ENCODE assay signal across 9 mouse cellular contexts in the genomic region with DNA sequence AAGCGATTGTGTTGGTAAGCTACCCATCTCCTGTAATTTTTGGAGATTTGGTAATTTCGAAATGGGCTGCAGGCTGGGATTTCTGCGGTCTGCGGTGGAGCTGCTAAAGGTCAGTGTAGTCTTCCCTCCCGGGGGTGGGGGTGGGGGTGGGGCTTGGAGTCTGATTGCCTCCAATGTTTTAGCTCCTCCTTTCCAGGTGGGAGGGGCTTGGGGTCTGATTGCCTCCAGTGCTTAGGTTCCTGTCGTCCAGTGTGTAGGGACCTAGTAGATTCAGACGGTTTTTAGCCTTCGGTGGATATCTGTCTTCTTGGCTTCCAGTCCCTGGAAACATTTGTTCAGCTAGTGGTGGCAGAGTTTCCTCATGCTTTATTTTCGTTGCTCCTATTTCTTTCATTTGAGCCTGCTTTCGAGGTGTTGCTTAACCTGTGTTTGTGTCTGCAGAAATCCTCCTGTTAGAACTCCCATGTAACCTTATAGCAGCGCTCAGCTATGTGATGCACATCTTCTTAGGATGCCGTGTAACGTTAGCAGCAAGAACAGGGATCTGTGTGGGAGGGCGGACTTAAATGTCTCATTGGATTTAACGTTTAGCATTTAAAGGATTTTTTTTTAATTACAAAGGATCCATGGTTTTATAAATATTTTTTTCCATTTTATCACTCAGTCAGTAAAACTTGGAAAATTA.
DNase-seq lines count a peak whose midpoint lies in the region; ATAC-seq and TF ChIP-seq lines count a peak whose summit lies in the region.
"Had no signal": no experiment of that assay in that cellular context is flagged by ENCODE, and none has a peak within 500 bp of the region (broad histone marks: within the 10 kb centered on the region; RNA-seq: fewer than 3 reads in every experiment).

No protein-coding gene starts in this region.

- peak overlapping the region; percentile 39 for H3K4me3 ChIP-seq in layer of hippocampus, adult 2 months
- no peak overlapping the region for H3K4me3 ChIP-seq in forebrain, embryonic 13.5 days
- no peak overlapping the region for H3K4me3 ChIP-seq in liver, embryonic 11.5 days (ENCODE audit: low read depth, low read length)
- H3K4me3 ChIP-seq in neural tube, embryonic 11.5 days (ENCODE audit: low read depth, low read length) = no peak overlapping the region

- no peaks in the 10 kb centered on the region for H3K27me3 ChIP-seq in forebrain, embryonic 13.5 days
- no peaks in the 10 kb centered on the region for H3K27me3 ChIP-seq in liver, embryonic 11.5 days (replicated peaks; ENCODE audit: control insufficient read depth, insufficient read depth, low read length)
- H3K27me3 ChIP-seq in neural tube, embryonic 11.5 days (ENCODE audit: control insufficient read depth, insufficient read depth, low read length) = no peaks in the 10 kb centered on the region

- no peaks in the 10 kb centered on the region for H3K9me3 ChIP-seq in forebrain, embryonic 13.5 days (replicated peaks)
- no peaks in the 10 kb centered on the region for H3K9me3 ChIP-seq in liver, embryonic 11.5 days (ENCODE audit: control insufficient read depth, low read length)
- H3K9me3 ChIP-seq in neural tube, embryonic 11.5 days (ENCODE audit: control insufficient read depth, low read length) = no peaks in the 10 kb centered on the region
- H3K9me3 ChIP-seq: G1E had no signal

- H3K27ac ChIP-seq in layer of hippocampus, adult 2 months = peak overlapping the region; percentile 46; the same call in 1 of the 2 replicates
- no peak overlapping the region for H3K27ac ChIP-seq in forebrain, embryonic 13.5 days
- no peak overlapping the region for H3K27ac ChIP-seq in liver, embryonic 11.5 days (ENCODE audit: low read depth, low read length)
- no peak overlapping the region for H3K27ac ChIP-seq in neural tube, embryonic 11.5 days (ENCODE audit: low read depth, low read length)

- H3K4me1 ChIP-seq in forebrain, embryonic 13.5 days = 0 out of 2 replicates have a peak, but pooled peaks cover 7% of the 10 kb centered on the region
- H3K4me1 ChIP-seq in liver, embryonic 11.5 days (replicated peaks; ENCODE audit: control insufficient read depth, insufficient read depth, low read length) = no peaks in the 10 kb centered on the region
- no peaks in the 10 kb centered on the region for H3K4me1 ChIP-seq in neural tube, embryonic 11.5 days (ENCODE audit: control insufficient read depth, insufficient read depth, low read length)

- ATAC-seq in forebrain, embryonic 13.5 days = no peak
- ATAC-seq in liver, embryonic 11.5 days (replicated peaks; ENCODE audit: low FRiP score) = peak; percentile 54; the same call in 1 of the 2 replicates
- no peak for ATAC-seq in neural tube, embryonic 11.5 days (ENCODE audit: insufficient read depth, low FRiP score, low TSS enrichment)

- no peak for DNase-seq in layer of hippocampus, adult 2 months (ENCODE audit: low spot score in 2 of 2)
- no peak for DNase-seq in layer of hippocampus, postnatal 14 days (ENCODE audit: low spot score in 2 of 2)
- peak; percentile 39 for DNase-seq in induced T-regulatory cell, adult 2 months (ENCODE audit: low read depth)
- DNase-seq in liver, embryonic 11.5 days (ENCODE audit: low spot score) = peak; percentile 44
- peak; percentile 45 for DNase-seq in neural tube, embryonic 11.5 days (ENCODE audit: low spot score)
- DNase-seq in cerebellum, postnatal 36 days = no peak
- no peak for DNase-seq in spleen, adult 12 weeks (ENCODE audit: low spot score)

- H3K9ac ChIP-seq in forebrain, embryonic 13.5 days = no peak overlapping the region
- no peak overlapping the region for H3K9ac ChIP-seq in liver, embryonic 11.5 days (ENCODE audit: low read depth, low read length)
- H3K9ac ChIP-seq in neural tube, embryonic 11.5 days (ENCODE audit: low read length) = no peak overlapping the region

- 26% methylated on average over 15 of the region's 15 CpGs for WGBS in forebrain, embryonic 13.5 days
- WGBS in liver, embryonic 11.5 days = 21% methylated on average over 15 of the region's 15 CpGs
- 29% methylated on average over 15 of the region's 15 CpGs for WGBS in neural tube, embryonic 11.5 days

- TF ChIP-seq CTCF in layer of hippocampus, adult 2 months (conservative IDR thresholded peaks at IDR 0.05) = no peak

- no peaks in the 10 kb centered on the region for H3K36me3 ChIP-seq in forebrain, embryonic 13.5 days (ENCODE audit: poor library complexity, severe bottlenecking)
- H3K36me3 ChIP-seq in liver, embryonic 11.5 days (ENCODE audit: control insufficient read depth, insufficient read depth, low read length) = no peaks in the 10 kb centered on the region
- H3K36me3 ChIP-seq in neural tube, embryonic 11.5 days (ENCODE audit: control insufficient read depth, insufficient read depth, low read length) = no peaks in the 10 kb centered on the region
- H3K36me3 ChIP-seq: G1E had no signal

- peak overlapping the region; percentile 35 for H3K4me2 ChIP-seq in forebrain, embryonic 13.5 days
- H3K4me2 ChIP-seq in liver, embryonic 11.5 days = peak overlapping the region; percentile 38; the same call in 1 of the 2 replicates
- H3K4me2 ChIP-seq in neural tube, embryonic 11.5 days (ENCODE audit: low read depth) = peak overlapping the region; percentile 7; the same call in 1 of the 2 replicates

Comparison
In these comparisons a context has a peak if more than half of its experiments do, and no peak if none do; other contexts are left out.
1. DNase-seq: peak in induced T-regulatory cell, adult 2 months (single experiment), liver, embryonic 11.5 days (single experiment) and neural tube, embryonic 11.5 days (single experiment); none in layer of hippocampus, adult 2 months (0 of 2), layer of hippocampus, postnatal 14 days (0 of 2), cerebellum, postnatal 36 days (0 of 2) and spleen, adult 12 weeks (single experiment).
2. Peak in every context shown above with its lines, with median percentiles within 50 percentile points of each other: H3K4me2 ChIP-seq.